Mouse (Mus musculus): ENCODE results near the gene Fam122a.

DNA sequence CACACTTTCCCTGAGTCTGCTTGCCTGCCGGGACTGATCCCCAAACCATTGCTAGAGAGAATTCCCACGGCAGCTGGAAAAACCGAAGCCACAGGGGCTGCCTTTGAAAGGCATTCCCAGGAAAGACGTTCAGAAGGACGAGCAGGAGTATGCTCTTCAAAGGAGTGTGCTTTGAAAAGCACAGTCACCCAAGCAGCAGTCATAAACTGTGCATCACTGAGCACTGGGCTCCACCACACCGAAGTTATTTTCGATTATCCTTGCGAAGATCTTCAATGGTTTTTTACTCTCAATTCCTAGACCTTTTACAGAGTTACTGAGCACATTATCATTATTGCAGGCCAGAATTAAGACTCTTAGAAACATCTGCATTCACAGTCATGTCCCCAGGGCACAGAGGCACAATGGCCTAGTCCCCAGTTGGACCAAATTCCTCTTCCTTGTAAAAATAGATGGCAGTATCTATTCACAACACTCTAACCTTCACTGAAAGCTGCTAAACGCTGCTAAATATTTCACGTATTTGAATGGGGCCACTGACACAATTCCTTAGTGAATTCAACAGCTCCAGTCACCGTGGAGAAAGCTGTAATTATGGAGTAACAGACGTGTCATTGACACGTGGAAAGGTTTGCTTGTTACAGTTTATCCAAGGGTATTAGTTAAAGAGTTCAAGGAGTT, 31.1 kb upstream of the Fam122a start:
- TF ChIP-seq CTCF (IDR thresholded peaks at IDR 0.05; ENCODE audit: insufficient read depth, low read depth, low read length) = no peak
- TF ChIP-seq POLR2A (IDR thresholded peaks at IDR 0.05; ENCODE audit: insufficient read depth, low read depth, low read length) = no peak
